Mouse (Mus musculus) CH12.LX (cell line): ENCODE data around the gene Alpk1.

Experiments used
- IRF4 ChIP-seq: IDR thresholded peaks from 2 replicates; pipeline ENCODE4 v1.6.1; 2014; ENCODE audit warnings: low read depth, mild to moderate bottlenecking, inconsistent platforms, low read length, improper control_type of control experiment
- NELFE ChIP-seq: IDR thresholded peaks from 2 replicates; pipeline ENCODE4 v1.6.1; 2011; ENCODE audit warnings: low read depth, low read length, improper control_type of control experiment
- POLR2A ChIP-seq: IDR thresholded peaks from 2 replicates; pipeline ENCODE4 v1.6.1; 2011; ENCODE audit warnings: low read depth, mild to moderate bottlenecking, improper control_type of control experiment, low read length
- POLR2AphosphoS2 ChIP-seq: IDR thresholded peaks from 2 replicates; pipeline ENCODE4 v1.6.1; 2011; ENCODE audit warnings: low read depth, low read length, improper control_type of control experiment
- TBP ChIP-seq: conservative IDR thresholded peaks from 2 replicates; pipeline ENCODE4 v1.6.1; 2011; ENCODE audit warnings: low read depth, low read length, improper control_type of control experiment

DNA sequence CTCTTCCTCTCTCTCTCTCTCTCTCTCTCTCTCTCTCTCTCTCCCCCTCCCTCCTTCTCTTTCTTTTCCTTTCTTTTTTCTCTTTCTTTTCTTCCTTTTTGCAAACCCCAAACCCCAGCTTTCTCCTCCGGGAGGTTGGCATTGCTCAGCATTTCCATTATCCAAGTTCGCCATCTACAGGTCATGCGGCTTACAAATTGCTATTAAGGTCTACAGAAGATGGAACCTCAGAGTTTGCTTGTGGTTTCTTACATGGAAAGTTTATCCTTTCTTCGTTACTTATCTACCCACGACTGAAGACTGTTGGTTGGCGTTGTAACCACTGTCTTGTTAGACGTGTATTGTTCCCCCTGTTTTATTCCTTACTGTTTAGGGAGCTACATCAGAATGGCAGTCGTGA is 21.1 kb downstream of the Alpk1 start:
- no peak for TF ChIP-seq NELFE
- no peak for TF ChIP-seq IRF4
- no peak for TF ChIP-seq POLR2A
- TF ChIP-seq TBP, result no peak
- no peak for TF ChIP-seq POLR2AphosphoS2
